Mouse (Mus musculus) lung, adult 2 months (tissue): ENCODE data around the gene P2ry12.

ENCODE experiments used
- CTCF ChIP-seq: fragments of 200-500 bp; IDR thresholded peaks from 2 replicates; pipeline ENCODE4 v1.5.1; 2011; ENCODE audit warnings: mild to moderate bottlenecking, low read length, control low read depth; ENCODE audit not compliant: insufficient read depth
- POLR2A ChIP-seq: fragments of 200-500 bp; IDR thresholded peaks from 2 replicates; pipeline ENCODE4 v1.6.1; 2011; ENCODE audit warnings: low read depth, mild to moderate bottlenecking, control low read depth, low read length, borderline replicate concordance; ENCODE audit errors: extremely low read depth

- TF ChIP-seq CTCF (no peak), POLR2A (no peak)
Observed at GRCm38 (mm10) chr3:59185662-59186061, 77.0 kb downstream of the P2ry12 start.
